Mouse (Mus musculus) midbrain, embryonic 15.5 days (tissue): ENCODE data around the gene Ptprk. TPM values are rescaled to one million over a fixed set of nuclear protein-coding genes. Genes with fewer than 3 reads are reported as not detected.

Experiments
- ATAC-seq: fragments of 200-750 bp; cut with Nextera tagmentation; replicated peaks from 2 replicates; pipeline ENCODE4 v1.8.0; 2017; ENCODE audit warnings: moderate TSS enrichment
- H3K27ac ChIP-seq: fragments of 300-500 bp; sonication (generic); 2 replicates; pipeline ENCODE4 v1.5.1; 2015; ENCODE audit warnings: mild to moderate bottlenecking, inconsistent platforms
- H3K27me3 ChIP-seq: fragments of 300-500 bp; sonication (generic); replicated peaks from 2 replicates; pipeline ENCODE4 v1.6.1; 2015; ENCODE audit warnings: inconsistent platforms
- H3K36me3 ChIP-seq: fragments of 300-500 bp; sonication (generic); replicated peaks from 2 replicates; pipeline ENCODE4 v1.6.1; 2015; ENCODE audit warnings: inconsistent platforms
- H3K4me1 ChIP-seq: fragments of 300-500 bp; sonication (generic); 2 replicates; pipeline ENCODE4 v1.6.1; 2015; ENCODE audit warnings: inconsistent platforms
- H3K4me2 ChIP-seq: fragments of 300-500 bp; sonication (generic); 2 replicates; pipeline ENCODE4 v1.6.1; 2015; ENCODE audit warnings: inconsistent platforms, mild to moderate bottlenecking, moderate library complexity
- H3K4me3 ChIP-seq: fragments of 300-500 bp; sonication (generic); 2 replicates; pipeline ENCODE4 v1.5.1; 2015; ENCODE audit warnings: mild to moderate bottlenecking, inconsistent platforms
- H3K9ac ChIP-seq: fragments of 300-500 bp; sonication (generic); 2 replicates; pipeline ENCODE4 v1.6.1; 2015; ENCODE audit warnings: mild to moderate bottlenecking, inconsistent platforms
- H3K9me3 ChIP-seq: fragments of 300-500 bp; sonication (generic); 2 replicates; pipeline ENCODE4 v1.6.1; 2016; ENCODE audit warnings: inconsistent platforms
- WGBS: fragments of 180-500 bp; shearing (Covaris S2); methylation state at CpG from one replicate; pipeline ENCODE4 v1.1.7; 2015; ENCODE audit warnings: mixed read lengths; 5-methylcytosine and 5-hydroxymethylcytosine counted together
- polyA plus RNA-seq: library from polyadenylated mRNA; unstranded; fragments of >200 nt; fragmentation: Nextera tagmentation; extraction: Ambion mirVana; gene quantifications from 2 replicates; pipeline ENCODE4 v1.2.1, GENCODE M21; 2015

Ptprk gene
- polyA plus RNA-seq, result 32.4 and 33.3 TPM in 2 replicates

DNA sequence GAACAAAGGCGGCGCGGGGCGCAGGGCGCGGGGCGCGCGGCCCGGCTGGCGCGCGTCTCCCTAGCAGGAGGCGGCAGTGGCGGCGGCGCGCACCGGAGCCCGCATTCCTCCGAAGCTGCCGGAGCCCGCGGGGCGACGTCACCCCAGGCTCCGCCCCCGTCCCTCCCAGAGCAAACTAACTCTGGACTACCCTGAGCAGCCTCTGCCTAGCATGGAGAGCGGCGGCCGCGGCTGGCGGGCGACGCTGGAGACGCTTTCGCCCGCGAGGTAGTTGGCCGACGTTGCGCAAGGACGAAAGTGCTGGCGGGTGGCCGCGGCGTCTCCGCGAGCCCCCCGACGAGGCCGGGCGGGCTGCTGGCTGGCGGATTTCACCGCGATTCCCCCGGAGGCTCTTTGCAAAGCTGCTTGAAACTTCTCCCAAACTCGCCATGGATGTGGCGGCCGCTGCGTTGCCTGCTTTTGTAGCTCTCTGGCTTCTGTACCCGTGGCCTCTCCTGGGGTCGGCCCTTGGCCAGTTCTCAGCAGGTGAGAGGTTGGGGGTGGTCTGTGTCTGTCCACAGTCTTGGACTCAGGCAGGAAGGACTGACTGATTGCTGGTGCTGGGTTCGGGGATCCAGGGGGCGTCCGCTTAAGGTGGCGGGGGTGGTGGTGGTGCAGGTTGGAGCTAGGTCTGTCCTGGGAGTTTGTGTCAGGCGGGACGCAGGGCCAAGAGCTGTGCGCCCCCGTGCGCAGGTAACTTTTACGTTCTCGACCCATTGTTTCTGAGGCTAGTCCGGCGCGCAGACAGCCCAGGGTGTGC, at the start of gene Ptprk:
Ptprk (plus strand) TSS at position 168 of the 799 bp plus-strand sequence.
- H3K4me1 ChIP-seq, result peaks cover 20% of the 10 kb centered on the region
- ATAC-seq, result peak; percentile 98
- under 1% methylated on average over 75 of the region's 77 CpGs for WGBS
- H3K4me2 ChIP-seq, result peak within 1 kb of the TSS; percentile 79
- peak within 1 kb of the TSS; percentile 89 for H3K27ac ChIP-seq
- H3K4me3 ChIP-seq, result peak within 1 kb of the TSS; percentile 76
- no peaks in the 10 kb centered on the region for H3K36me3 ChIP-seq
- H3K9me3 ChIP-seq, result no peaks in the 10 kb centered on the region
- no peaks in the 10 kb centered on the region for H3K27me3 ChIP-seq
- H3K9ac ChIP-seq, result peak within 1 kb of the TSS; percentile 82

DNA sequence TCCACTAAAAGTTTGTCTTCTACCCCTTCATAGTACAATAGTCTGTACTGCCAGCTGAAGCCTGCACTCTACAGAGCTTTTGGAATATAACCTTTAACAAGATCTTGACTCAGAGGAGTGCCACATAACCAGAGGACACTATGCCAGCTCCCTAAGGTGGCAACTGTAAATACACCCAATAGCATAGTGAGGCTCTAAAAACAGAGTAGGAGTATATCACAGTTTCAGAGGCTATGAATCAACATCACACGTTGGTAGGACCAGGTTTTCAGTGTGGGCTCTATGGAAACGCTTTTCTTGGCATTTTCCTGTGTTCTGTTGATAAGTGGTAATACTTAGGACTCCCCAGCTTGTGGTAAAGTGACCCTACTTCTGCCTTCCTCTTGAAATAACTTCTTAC, 46.8 kb upstream of the Ptprk start:
- no peaks in the 10 kb centered on the region for H3K9me3 ChIP-seq
- 77% methylated on average over 2 of the region's 2 CpGs for WGBS
- no peaks in the 10 kb centered on the region for H3K27me3 ChIP-seq
- H3K4me2 ChIP-seq, result no peak overlapping the region
- H3K9ac ChIP-seq, result no peak overlapping the region
- no peak for ATAC-seq
- no peak overlapping the region for H3K4me3 ChIP-seq
- H3K4me1 ChIP-seq, result no peaks in the 10 kb centered on the region
- no peak overlapping the region for H3K27ac ChIP-seq
- H3K36me3 ChIP-seq, result no peaks in the 10 kb centered on the region

DNA sequence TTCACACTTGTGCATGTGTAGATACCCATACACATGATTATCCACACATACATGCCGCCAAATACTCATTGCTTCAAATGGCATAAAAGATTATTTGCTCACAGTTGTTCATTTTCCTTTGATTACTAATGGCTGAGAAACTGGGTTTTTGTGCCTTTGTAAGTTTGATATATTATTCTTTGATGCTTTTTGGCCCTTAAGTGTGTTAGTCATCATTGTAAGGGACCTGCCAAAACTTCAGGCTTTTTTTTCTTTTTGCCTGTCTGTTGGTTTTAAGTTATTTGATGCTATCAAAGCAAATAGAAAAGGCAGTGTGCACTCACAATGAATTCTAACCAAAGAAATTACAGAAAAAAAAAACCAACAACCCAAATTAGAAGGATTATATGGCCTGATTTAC, 38.2 kb upstream of the Ptprk start:
- 96% methylated on average over 1 of the region's 1 CpGs for WGBS
- no peak overlapping the region for H3K4me2 ChIP-seq
- no peaks in the 10 kb centered on the region for H3K9me3 ChIP-seq

DNA sequence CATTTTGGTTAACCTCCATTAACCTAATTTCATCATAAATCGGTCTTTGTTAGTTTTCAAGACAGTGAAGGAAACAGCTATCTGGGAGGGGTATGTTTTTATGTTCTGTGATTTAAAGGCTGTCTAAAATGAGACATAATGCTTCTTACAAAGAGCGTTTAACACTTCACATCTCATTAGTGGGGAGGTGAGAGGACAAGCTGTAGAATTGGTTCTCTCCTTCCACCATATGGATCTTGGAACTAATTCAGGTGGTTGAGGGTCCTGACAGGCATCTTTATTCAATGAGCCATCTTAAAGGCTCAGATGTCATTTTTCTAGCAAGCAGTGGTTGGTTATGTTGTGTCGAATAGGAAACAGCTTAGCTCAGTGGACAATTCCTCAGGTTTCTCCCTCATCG, 19.9 kb upstream of the Ptprk start:
- no peak overlapping the region for H3K4me2 ChIP-seq
- ATAC-seq, result no peak
- no peaks in the 10 kb centered on the region for H3K36me3 ChIP-seq
- no peak overlapping the region for H3K9ac ChIP-seq
- no peaks in the 10 kb centered on the region for H3K4me1 ChIP-seq
- H3K27ac ChIP-seq, result no peak overlapping the region
- WGBS, result 69% methylated on average over 4 of the region's 4 CpGs
- no peaks in the 10 kb centered on the region for H3K27me3 ChIP-seq
- no peaks in the 10 kb centered on the region for H3K9me3 ChIP-seq
- H3K4me3 ChIP-seq, result no peak overlapping the region

More for the DNA sequence above, 38.2 kb upstream of the Ptprk start:
- Histone ChIP-seq H3K27ac (no peak overlapping the region), H3K36me3 (no peaks in the 10 kb centered on the region), H3K4me1 (no peaks in the 10 kb centered on the region), H3K27me3 (no peaks in the 10 kb centered on the region), H3K9ac (no peak overlapping the region), H3K4me3 (no peak overlapping the region)
- ATAC-seq, result no peak

- Histone ChIP-seq H3K9me3 (no peaks in the 10 kb centered on the region), H3K9ac (no peak overlapping the region), H3K36me3 (no peaks in the 10 kb centered on the region), H3K4me3 (no peak overlapping the region), H3K4me2 (no peak overlapping the region), H3K4me1 (no peaks in the 10 kb centered on the region), H3K27me3 (no peaks in the 10 kb centered on the region), H3K27ac (no peak overlapping the region)
- WGBS, result 80% methylated on average over 1 of the region's 1 CpGs
- no peak for ATAC-seq
These were observed 15.4 kb upstream of the Ptprk start for GRCm38 (mm10) chr10:28059222-28059621.

DNA sequence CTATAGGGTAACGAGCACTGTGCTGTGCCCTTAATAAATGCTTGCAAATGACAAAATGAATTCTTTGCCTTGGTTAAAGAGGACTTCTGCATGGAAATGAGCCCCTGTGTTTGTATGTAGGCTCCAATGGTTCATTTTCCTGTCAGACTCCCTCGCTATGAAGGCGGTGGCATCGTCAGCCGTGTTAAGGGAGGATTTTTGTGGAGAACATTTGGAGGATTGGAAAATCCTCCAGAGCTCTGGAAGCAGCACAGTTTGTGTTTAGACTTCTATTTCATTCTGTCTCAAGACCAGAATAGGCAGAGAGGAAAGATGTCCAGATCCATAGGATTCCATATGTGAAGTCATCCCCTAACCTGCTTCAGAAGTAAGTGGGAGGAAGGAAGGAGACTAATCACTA, 6.6 kb upstream of the Ptprk start:
- no peak overlapping the region for H3K4me2 ChIP-seq
- no peak overlapping the region for H3K9ac ChIP-seq
- no peaks in the 10 kb centered on the region for H3K4me1 ChIP-seq
- H3K27ac ChIP-seq, result no peak overlapping the region
- no peaks in the 10 kb centered on the region for H3K36me3 ChIP-seq
- H3K27me3 ChIP-seq, result no peaks in the 10 kb centered on the region
- H3K9me3 ChIP-seq, result no peaks in the 10 kb centered on the region
- H3K4me3 ChIP-seq, result no peak overlapping the region
- no peak for ATAC-seq
- 84% methylated on average over 5 of the region's 5 CpGs for WGBS

DNA sequence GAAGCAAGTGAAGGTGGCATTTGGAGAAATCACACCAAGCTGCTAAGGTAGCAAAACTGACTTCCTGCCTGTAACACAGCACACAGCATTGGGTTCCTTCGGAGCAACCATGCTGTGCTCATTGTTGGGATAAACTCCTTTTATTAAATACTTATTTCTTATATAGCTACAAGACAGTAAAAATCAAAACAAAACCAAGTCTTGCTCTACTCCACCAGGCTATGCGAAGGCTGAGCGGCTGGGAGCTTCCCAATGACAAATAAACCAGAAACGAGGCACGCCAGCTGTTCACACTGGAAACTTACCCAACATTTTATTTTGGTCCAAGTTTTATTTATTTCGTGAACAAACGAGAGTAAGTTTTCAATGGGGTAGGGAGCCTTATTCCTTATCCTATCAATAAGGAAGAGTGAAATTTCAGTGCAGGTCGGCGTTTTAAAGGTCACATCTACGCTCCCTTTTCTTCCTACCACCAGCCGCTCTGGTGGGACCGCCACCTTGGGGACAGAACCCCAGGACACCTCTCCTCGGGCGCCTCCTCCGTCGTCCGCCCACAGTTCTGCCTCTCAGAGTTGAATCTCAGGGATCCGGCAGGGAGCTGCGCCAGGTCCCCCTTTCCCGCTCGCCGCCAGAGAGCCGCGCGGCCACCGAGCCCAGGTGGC, 498 bp upstream of the Ptprk start:
- WGBS, result under 1% methylated on average over 26 of the region's 26 CpGs
- Histone ChIP-seq H3K27me3 (no peaks in the 10 kb centered on the region), H3K9ac (peak overlapping the region; percentile 82), H3K27ac (peak overlapping the region; percentile 89), H3K4me2 (peak overlapping the region; percentile 79), H3K4me3 (peak overlapping the region; percentile 76), H3K36me3 (no peaks in the 10 kb centered on the region), H3K4me1 (peaks cover 20% of the 10 kb centered on the region), H3K9me3 (no peaks in the 10 kb centered on the region)
- peak; percentile 15; the same call in 1 of the 2 replicates for ATAC-seq

DNA sequence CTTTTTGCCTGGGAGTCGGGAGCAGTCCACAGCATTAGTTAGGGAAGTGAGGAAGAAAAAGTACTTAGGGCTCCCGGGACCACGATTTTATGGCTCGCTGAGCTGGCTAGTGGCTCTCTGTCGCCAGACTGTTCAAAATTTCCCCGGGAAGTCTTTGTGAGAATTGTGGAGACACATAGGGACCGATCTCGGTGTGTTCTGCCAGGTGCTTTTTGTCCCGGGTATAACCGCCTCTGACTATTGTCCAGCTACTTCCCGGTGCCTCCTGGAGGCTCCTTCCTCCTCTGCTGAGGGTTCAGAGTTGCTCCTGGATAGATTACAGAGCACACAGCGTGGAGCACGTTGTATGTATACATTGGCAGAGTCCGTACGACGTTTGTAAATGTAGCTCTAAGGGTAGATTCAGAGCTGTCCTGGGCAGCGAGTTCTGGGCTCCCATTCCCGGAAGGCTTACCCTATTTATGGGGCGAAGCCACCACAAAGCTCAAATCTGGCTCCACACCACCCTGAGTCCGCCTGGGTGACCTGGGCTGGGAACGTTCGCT, 943 bp downstream of the Ptprk start:
- H3K9ac ChIP-seq, result peak overlapping the region; percentile 82
- WGBS, result under 1% methylated on average over 22 of the region's 22 CpGs
- H3K4me3 ChIP-seq, result peak overlapping the region; percentile 76
- H3K4me2 ChIP-seq, result peak overlapping the region; percentile 79
- no peaks in the 10 kb centered on the region for H3K27me3 ChIP-seq
- H3K36me3 ChIP-seq, result no peaks in the 10 kb centered on the region
- H3K4me1 ChIP-seq, result peaks cover 20% of the 10 kb centered on the region
- H3K27ac ChIP-seq, result peak overlapping the region; percentile 89
- peak; percentile 8 for ATAC-seq
- no peaks in the 10 kb centered on the region for H3K9me3 ChIP-seq

DNA sequence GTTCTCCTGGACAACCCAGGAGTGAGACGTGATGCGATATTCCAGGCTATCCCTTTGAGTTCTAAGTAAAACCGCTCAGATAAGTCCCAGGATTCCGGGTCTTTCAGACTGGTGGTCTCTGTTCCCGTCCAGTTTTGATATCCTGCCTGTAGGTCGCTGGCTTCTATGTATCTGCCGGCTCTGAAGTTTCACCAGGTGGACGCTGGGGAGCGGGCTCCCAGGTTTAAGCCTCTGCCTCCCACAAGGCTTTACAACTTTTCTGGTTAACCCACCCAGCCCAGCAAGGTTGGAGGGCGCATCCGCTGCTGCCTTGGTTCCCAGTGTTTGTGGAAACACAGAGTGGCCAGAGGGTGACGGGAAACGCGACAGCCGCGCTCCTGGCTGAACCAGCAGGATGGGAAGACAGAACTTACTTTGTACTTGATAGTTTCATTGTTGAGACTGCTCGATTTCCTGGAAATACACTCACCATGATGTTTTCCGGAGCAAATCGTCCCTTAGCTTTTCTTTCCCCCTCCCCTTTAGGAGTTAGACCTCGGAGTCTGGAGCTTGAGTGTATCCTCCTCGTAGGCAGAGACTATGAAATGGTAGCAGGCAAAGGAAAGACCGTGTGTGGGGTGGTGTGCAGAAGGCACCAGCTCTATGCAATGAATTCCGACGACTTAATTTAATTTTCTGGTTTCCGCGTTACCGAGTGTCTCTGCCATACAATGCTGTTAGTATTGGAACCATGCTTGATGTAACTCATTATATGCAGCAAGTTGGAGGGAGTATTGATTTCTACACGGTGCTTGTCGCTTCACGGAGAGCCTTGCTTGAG, 1.6 kb downstream of the Ptprk start:
- no peak for ATAC-seq
- Histone ChIP-seq H3K4me2 (peak overlapping the region; percentile 79), H3K9ac (peak overlapping the region; percentile 82), H3K36me3 (no peaks in the 10 kb centered on the region), H3K9me3 (no peaks in the 10 kb centered on the region), H3K27ac (peak overlapping the region; percentile 89), H3K27me3 (no peaks in the 10 kb centered on the region), H3K4me3 (peak overlapping the region; percentile 76), H3K4me1 (peaks cover 20% of the 10 kb centered on the region)
- WGBS, result 1% methylated on average over 30 of the region's 30 CpGs

DNA sequence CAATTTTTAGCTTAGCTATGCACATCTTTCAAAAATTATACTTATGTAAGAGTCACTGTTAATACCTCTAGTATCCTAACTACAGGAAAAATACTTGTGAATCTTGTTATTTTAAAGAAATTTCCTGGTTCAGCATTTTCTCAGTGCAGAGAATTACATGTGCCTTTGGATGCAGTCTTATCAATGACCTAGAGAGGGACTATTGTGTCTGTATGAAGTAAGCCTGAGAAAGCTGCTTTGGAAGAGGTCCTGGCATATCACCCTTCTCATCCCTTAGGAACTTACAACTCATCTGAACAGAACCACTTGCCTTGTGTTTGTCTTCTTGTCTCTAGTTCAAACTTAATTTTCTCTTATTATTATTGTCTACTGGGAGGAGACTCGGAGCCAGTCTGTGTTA, 3.6 kb downstream of the Ptprk start:
- WGBS, result 76% methylated on average over 1 of the region's 1 CpGs
- no peak for ATAC-seq
- Histone ChIP-seq H3K4me2 (peak overlapping the region; percentile 17; the same call in 1 of the 2 replicates), H3K9me3 (no peaks in the 10 kb centered on the region), H3K4me3 (no peak overlapping the region), H3K27ac (no peak overlapping the region), H3K4me1 (peaks cover 19% of the 10 kb centered on the region), H3K9ac (no peak overlapping the region), H3K27me3 (no peaks in the 10 kb centered on the region), H3K36me3 (no peaks in the 10 kb centered on the region)

- Histone ChIP-seq H3K4me2 (no peak overlapping the region), H3K36me3 (no peaks in the 10 kb centered on the region), H3K9me3 (no peaks in the 10 kb centered on the region), H3K9ac (no peak overlapping the region), H3K4me3 (no peak overlapping the region), H3K4me1 (peaks cover 6% of the 10 kb centered on the region; the same call in 1 of the 2 replicates), H3K27ac (no peak overlapping the region), H3K27me3 (no peaks in the 10 kb centered on the region)
- no peak for ATAC-seq
- 97% methylated on average over 2 of the region's 2 CpGs for WGBS
These were observed 6.6 kb downstream of the Ptprk start for GRCm38 (mm10) chr10:28081221-28081620.

- no peak overlapping the region for H3K9ac ChIP-seq
- H3K4me1 ChIP-seq, result peaks cover 5% of the 10 kb centered on the region; the same call in 1 of the 2 replicates
- no peaks in the 10 kb centered on the region for H3K9me3 ChIP-seq
- no peaks in the 10 kb centered on the region for H3K36me3 ChIP-seq
- no peak for ATAC-seq
- H3K4me3 ChIP-seq, result no peak overlapping the region
- WGBS, result 73% methylated on average over 2 of the region's 2 CpGs
- H3K4me2 ChIP-seq, result no peak overlapping the region
- no peaks in the 10 kb centered on the region for H3K27me3 ChIP-seq
- no peak overlapping the region for H3K27ac ChIP-seq
These were observed 8.6 kb downstream of the Ptprk start for GRCm38 (mm10) chr10:28083183-28083582.
